Mouse (Mus musculus) layer of hippocampus, adult 2 months (tissue): ENCODE results near the gene Nenf. TPM values are rescaled to one million over a fixed set of nuclear protein-coding genes. Genes with fewer than 3 reads are reported as not detected.

ENCODE experiments used
- DNase-seq, 2 experiments: peaks; one replicate each; pipeline ENCODE4 v3.0.0; 2022; ENCODE audit warnings: low spot score in 2 of 2
- H3K27ac ChIP-seq: fragments of 200-600 bp; 2 replicates; pipeline ENCODE4 v1.8.1; 2022
- H3K4me3 ChIP-seq: fragments of 200-600 bp; 2 replicates; pipeline ENCODE4 v1.8.1; 2022; ENCODE audit warnings: mild to moderate bottlenecking
- CTCF ChIP-seq: fragments of 200-600 bp; conservative IDR thresholded peaks from 2 replicates; pipeline ENCODE4 v1.8.1; 2022; ENCODE audit warnings: antibody characterized with exemption, mild to moderate bottlenecking, moderate library complexity
- total RNA-seq, 2 experiments: library from RNA; stranded (reverse); gene quantifications; 2 replicates each; pipeline ENCODE4 v1.2.3; 2021

The Nenf gene
- total RNA-seq, 2 experiments from 2014 or later = 61.5 to 70.8 TPM

- H3K4me3 ChIP-seq = no peak overlapping the region
- no peak for TF ChIP-seq CTCF
- H3K27ac ChIP-seq = no peak overlapping the region
- no peak for DNase-seq
Measured at GRCm38 (mm10) chr1:191339876-191340275, 21.9 kb upstream of the Nenf start.

- Histone ChIP-seq H3K4me3 (no peak overlapping the region), H3K27ac (no peak overlapping the region)
- TF ChIP-seq CTCF = no peak
- DNase-seq = no peak
Measured at GRCm38 (mm10) chr1:191334500-191334899, 16.5 kb upstream of the Nenf start.

- DNase-seq = no peak
- H3K4me3 ChIP-seq = no peak overlapping the region
- no peak for TF ChIP-seq CTCF
- H3K27ac ChIP-seq = no peak overlapping the region
Measured at GRCm38 (mm10) chr1:191330356-191330755, 12.4 kb upstream of the Nenf start.

- DNase-seq = no peak
- TF ChIP-seq CTCF = no peak
- peak overlapping the region; percentile 32; the same call in 1 of the 2 replicates for H3K27ac ChIP-seq
- peak overlapping the region; percentile 26; the same call in 1 of the 2 replicates for H3K4me3 ChIP-seq
Measured at GRCm38 (mm10) chr1:191328019-191328441, 10.0 kb upstream of the Nenf start.

- Histone ChIP-seq H3K4me3 (peak overlapping the region; percentile 99; the same call in 1 of the 2 replicates), H3K27ac (no peak overlapping the region)
- TF ChIP-seq CTCF = no peak
- no peak for DNase-seq
Measured at GRCm38 (mm10) chr1:191327258-191327657, 9.3 kb upstream of the Nenf start.

- Histone ChIP-seq H3K4me3 (peak overlapping the region; percentile 99), H3K27ac (peak overlapping the region; percentile 85)
- DNase-seq = no peak
- no peak for TF ChIP-seq CTCF
Measured at GRCm38 (mm10) chr1:191326233-191326882, 8.4 kb upstream of the Nenf start.

GRCm38 (mm10) chr1:191325726-191326232 lies 7.8 kb upstream of the Nenf start, which contains the start of gene Tmem206:
Tmem206 (plus strand) TSS chr1:191325912.
- TF ChIP-seq CTCF = peak; percentile 14; the same call in 1 of the 2 replicates
- Histone ChIP-seq H3K4me3 (peak within 1 kb of the TSS; percentile 99), H3K27ac (peak within 1 kb of the TSS; percentile 85)
- peak; percentile 95 to 96 for DNase-seq

GRCm38 (mm10) chr1:191324733-191325590 lies 7.0 kb upstream of the Nenf start:
- Histone ChIP-seq H3K4me3 (peak overlapping the region; percentile 99), H3K27ac (peak overlapping the region; percentile 85)
- no peak for TF ChIP-seq CTCF
- no peak for DNase-seq

- TF ChIP-seq CTCF = no peak
- no peak overlapping the region for H3K27ac ChIP-seq
- no peak overlapping the region for H3K4me3 ChIP-seq
- DNase-seq = no peak
Measured at GRCm38 (mm10) chr1:191323381-191323780, 5.4 kb upstream of the Nenf start.

GRCm38 (mm10) chr1:191318686-191319085 lies 692 bp upstream of the Nenf start:
- Histone ChIP-seq H3K27ac (no peak overlapping the region), H3K4me3 (no peak overlapping the region)
- no peak for TF ChIP-seq CTCF
- DNase-seq = no peak

GRCm38 (mm10) chr1:191316818-191317217 lies 1.2 kb downstream of the Nenf start:
- TF ChIP-seq CTCF = peak; percentile 61
- Histone ChIP-seq H3K27ac (peak overlapping the region; percentile 96; the same call in 1 of the 2 replicates), H3K4me3 (peak overlapping the region; percentile 81; the same call in 1 of the 2 replicates)
- DNase-seq = no peak

GRCm38 (mm10) chr1:191313926-191314325 lies 4.1 kb downstream of the Nenf start:
- no peak for DNase-seq
- TF ChIP-seq CTCF = no peak
- no peak overlapping the region for H3K4me3 ChIP-seq
- no peak overlapping the region for H3K27ac ChIP-seq

GRCm38 (mm10) chr1:191313158-191313557 lies 4.8 kb downstream of the Nenf start:
- no peak for DNase-seq
- Histone ChIP-seq H3K4me3 (peak overlapping the region; percentile 63), H3K27ac (peak overlapping the region; percentile 87)
- no peak for TF ChIP-seq CTCF
